Comparison of ENCODE assay signal across 28 mouse cellular contexts in the genomic region with DNA sequence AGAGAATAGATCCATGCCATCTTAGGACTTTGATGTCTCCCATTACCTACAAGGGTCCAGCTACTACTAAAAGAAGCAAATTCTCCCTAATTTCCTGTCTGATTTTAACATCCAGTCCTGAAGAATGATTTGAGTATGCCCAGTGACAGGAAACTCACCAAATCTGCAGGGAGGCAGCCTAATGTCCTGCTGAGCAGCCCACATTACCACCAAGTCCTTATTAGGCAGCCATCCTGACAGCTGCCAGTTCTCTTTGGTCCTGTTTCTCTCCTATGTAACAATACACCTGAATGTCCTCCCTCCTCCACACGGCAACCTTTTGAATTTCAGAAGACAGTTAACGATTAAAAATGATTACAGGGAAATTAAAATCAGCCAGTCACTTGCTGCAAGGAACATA. TPM values are rescaled to one million over a fixed set of nuclear protein-coding genes. Genes with fewer than 3 reads are reported as not detected.
"Had no signal": no experiment of that assay in that cellular context is flagged by ENCODE, and none has a peak within 500 bp of the region (broad histone marks: within the 10 kb centered on the region; RNA-seq: fewer than 3 reads in every experiment).

No protein-coding gene starts in this region.

- H3K4me3 ChIP-seq: embryonic facial prominence, embryonic 10.5 days; embryonic facial prominence, embryonic 12.5 days; embryonic facial prominence, embryonic 13.5 days; embryonic facial prominence, embryonic 15.5 days; erythroblast, embryonic 14.5 days; forebrain, embryonic 10.5 days; forebrain, embryonic 12.5 days; forebrain, embryonic 13.5 days; forebrain, embryonic 15.5 days; gastrocnemius, adult 2 months; heart, adult 2 months had no signal

- H3K9ac ChIP-seq: embryonic facial prominence, embryonic 12.5 days; embryonic facial prominence, embryonic 13.5 days; embryonic facial prominence, embryonic 15.5 days; forebrain, embryonic 12.5 days; forebrain, embryonic 13.5 days; forebrain, embryonic 15.5 days; forebrain, postnatal 0 days had no signal

- H3K4me2 ChIP-seq: embryonic facial prominence, embryonic 12.5 days; embryonic facial prominence, embryonic 13.5 days; embryonic facial prominence, embryonic 15.5 days; forebrain, embryonic 12.5 days; forebrain, embryonic 13.5 days; forebrain, embryonic 15.5 days had no signal

- H3K36me3 ChIP-seq: embryonic facial prominence, embryonic 10.5 days; embryonic facial prominence, embryonic 12.5 days; embryonic facial prominence, embryonic 13.5 days; embryonic facial prominence, embryonic 15.5 days; forebrain, embryonic 10.5 days; forebrain, embryonic 12.5 days; forebrain, embryonic 15.5 days had no signal

- H3K4me1 ChIP-seq: embryonic facial prominence, embryonic 10.5 days; embryonic facial prominence, embryonic 12.5 days; embryonic facial prominence, embryonic 13.5 days; embryonic facial prominence, embryonic 15.5 days; forebrain, embryonic 10.5 days; forebrain, embryonic 12.5 days; forebrain, embryonic 13.5 days; forebrain, embryonic 15.5 days had no signal

- DNase-seq: cerebellum, adult 2 months; cerebellum, adult 8-10 months; cerebellum, adult 9-10 months; cerebellum, adult 9-11 months; cerebellum, postnatal 10 days; cerebellum, postnatal 14 days; cerebellum, postnatal 25 days; cerebellum, postnatal 36 days; embryo, embryonic 11 days; forebrain, postnatal 0 days; gastrocnemius, adult 2 months; gastrocnemius, postnatal 10 days; gastrocnemius, postnatal 14 days; gastrocnemius, postnatal 25 days; gastrocnemius, postnatal 36 days; heart, adult 18-20 months; heart, adult 2 months had no signal

- H3K27me3 ChIP-seq: embryonic facial prominence, embryonic 12.5 days; embryonic facial prominence, embryonic 13.5 days; embryonic facial prominence, embryonic 15.5 days; forebrain, embryonic 12.5 days; forebrain, embryonic 13.5 days; forebrain, embryonic 15.5 days had no signal

- H3K27ac ChIP-seq: embryonic facial prominence, embryonic 10.5 days; embryonic facial prominence, embryonic 12.5 days; embryonic facial prominence, embryonic 13.5 days; embryonic facial prominence, embryonic 15.5 days; forebrain, embryonic 10.5 days; forebrain, embryonic 12.5 days; forebrain, embryonic 13.5 days; forebrain, embryonic 15.5 days; gastrocnemius, adult 2 months; heart, adult 2 months had no signal

- H3K9me3 ChIP-seq: embryonic facial prominence, embryonic 10.5 days; embryonic facial prominence, embryonic 13.5 days; embryonic facial prominence, embryonic 15.5 days; forebrain, embryonic 13.5 days; forebrain, embryonic 15.5 days had no signal

- ATAC-seq: forebrain, embryonic 13.5 days; forebrain, embryonic 14.5 days; forebrain, embryonic 15.5 days; forebrain, embryonic 16.5 days; forebrain, postnatal 0 days had no signal

RNA-seq across cellular contexts. Expression of a gene that starts 20.9 kb away (rescaled TPM):
- polyA plus RNA-seq: erythroblast, embryonic 14.5 days had no signal
